Mouse (Mus musculus) inflammation-experienced regulatory T-cells (primary cell): ENCODE measurements around the gene Tbx4. TPM values are rescaled to one million over a fixed set of nuclear protein-coding genes. Genes with fewer than 3 reads are reported as not detected.

Experiments
- polyA plus RNA-seq, 2 experiments: library from polyadenylated mRNA; unstranded; fragments of 100-300 nt; shearing (Covaris generic); gene quantifications; one replicate each; pipeline ENCODE4 v1.2.1; 2017

Tbx4 gene
- under 1 TPM; 0.05 to 0.76 TPM for polyA plus RNA-seq

DNA sequence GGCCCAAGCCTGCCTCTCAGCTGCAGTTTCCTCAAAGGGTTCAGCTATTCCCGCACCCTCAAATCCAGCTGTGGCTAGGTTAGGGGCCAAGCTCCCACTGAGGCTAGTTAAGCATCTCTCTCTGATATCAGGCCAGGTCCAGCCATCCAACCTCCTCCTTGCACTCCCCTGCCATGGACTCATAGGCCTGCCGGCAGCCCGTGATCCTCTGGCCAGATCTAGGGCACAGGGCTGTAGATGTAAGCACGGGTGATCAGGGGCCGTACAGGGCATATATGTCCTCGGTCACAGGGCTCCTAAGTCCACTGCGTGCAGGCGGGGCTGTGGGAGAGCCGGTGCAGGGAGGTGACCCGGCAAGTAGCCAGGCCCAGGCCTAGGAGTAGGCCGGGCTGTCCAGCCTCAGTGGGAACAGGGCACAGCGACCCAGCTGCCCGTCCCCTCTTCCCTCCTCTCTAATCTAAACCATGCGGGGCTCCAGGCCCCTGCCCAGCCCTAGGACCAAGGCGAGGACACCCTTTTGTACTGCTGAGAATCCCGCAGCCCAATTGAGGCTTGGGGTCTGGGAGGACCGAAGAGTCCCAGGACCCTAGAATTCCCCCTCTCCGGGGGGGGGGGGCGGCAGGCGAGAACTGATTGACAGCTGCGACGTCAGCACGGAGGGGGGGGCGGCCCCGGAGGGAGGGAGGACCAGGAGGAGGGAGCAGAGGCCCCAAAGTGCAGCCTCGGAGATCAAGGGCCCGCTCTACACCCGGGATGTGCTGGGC, at the start of gene Tbx4:
Gene Tbx4, plus strand, starts transcription at position 758 of the 764 bp plus-strand sequence.

DNA sequence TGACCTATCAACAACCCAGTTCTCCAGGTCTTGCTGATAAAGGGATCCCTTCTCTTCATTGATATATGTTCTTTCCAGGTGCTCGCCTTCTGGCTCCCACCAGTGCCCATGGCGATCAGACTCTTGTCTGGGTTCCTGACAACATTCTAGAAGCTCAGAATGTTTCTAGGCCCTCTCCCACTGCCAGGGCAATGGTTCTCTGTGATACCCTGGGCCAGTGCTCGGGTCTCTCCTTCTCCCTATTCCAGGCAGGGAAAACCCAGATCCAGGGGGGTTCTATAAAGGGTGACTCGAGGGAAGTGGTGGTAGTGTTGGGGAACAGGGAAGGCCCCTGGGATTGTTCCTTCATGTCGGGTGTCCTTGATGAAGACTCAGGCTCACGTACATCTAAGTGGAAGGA, 36.0 kb upstream of the Tbx4 start, which contains the start of gene Gm11444:
Gene Gm11444, minus strand, starts transcription at position 101 of the 400 bp plus-strand sequence.

Other genes starting within 250 kb of the Tbx4 start
- 1 to 10 TPM in 1 of 2 experiments, under 1 TPM in 1; 0.20 to 1.9 TPM for gene Tbx2, start 53.9 kb upstream of the Tbx4 start, polyA plus RNA-seq
- gene Gm11444, start 36.1 kb upstream of the Tbx4 start, polyA plus RNA-seq: under 1 TPM in 1 of 2 experiments, not detected in 1; 0.69 TPM